Mouse (Mus musculus): ENCODE measurements around the gene Anapc16.

DNA sequence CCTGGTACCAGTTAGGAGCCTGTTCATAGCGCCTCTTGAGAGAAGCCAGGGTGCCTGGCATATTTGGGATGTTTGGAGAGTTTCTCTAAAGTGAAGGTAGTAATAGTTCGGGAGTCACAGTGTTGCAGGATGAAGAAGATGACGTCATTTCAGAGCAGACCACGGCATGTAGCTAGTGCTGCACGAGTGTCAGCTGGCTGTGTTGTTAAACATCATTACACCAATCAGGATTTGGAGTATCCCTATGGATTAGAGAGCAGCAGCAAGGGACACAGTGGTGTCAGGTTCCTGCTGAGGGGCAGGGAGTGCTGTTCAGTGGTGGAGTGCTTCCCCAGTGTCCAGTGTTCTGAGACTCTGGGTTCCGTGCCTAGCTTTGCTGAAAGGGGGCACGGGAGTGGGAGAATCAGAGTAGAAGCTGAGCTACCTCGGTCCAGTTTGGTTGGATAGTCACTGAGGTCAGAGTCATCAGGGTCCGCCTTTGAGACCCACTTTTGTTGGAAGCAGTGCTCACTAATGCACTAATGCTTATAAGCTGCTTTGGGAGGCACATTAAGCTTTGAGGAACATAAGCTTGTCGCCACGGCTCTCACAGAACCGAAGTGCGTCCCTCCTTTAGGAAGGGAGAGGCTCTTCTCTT, 23.9 kb upstream of the Anapc16 start:
- TF ChIP-seq CTCF (IDR thresholded peaks at IDR 0.05; ENCODE audit: control insufficient read depth, insufficient read depth, insufficient replicate concordance, low read depth, low read length) = no peak
- TF ChIP-seq POLR2A (IDR thresholded peaks at IDR 0.05; ENCODE audit: control insufficient read depth, low read depth, low read length) = no peak
